Mouse (Mus musculus) adrenal gland, adult (tissue): Measurements from ENCODE around the gene Fsd1.
"Not testable (repeated sequence)": the region's sequence is repeated elsewhere in the genome, so short reads cannot be mapped to it uniquely, and the experiment has no call there.

Source experiments
- DNase-seq, 2 experiments: peaks; one replicate each; pipeline ENCODE4 v3.0.0; 2022 to 2023; ENCODE audit warnings: low spot score in 1 of 2; ENCODE audit not compliant: inconsistent age in 2 of 2

Fsd1 gene

DNA sequence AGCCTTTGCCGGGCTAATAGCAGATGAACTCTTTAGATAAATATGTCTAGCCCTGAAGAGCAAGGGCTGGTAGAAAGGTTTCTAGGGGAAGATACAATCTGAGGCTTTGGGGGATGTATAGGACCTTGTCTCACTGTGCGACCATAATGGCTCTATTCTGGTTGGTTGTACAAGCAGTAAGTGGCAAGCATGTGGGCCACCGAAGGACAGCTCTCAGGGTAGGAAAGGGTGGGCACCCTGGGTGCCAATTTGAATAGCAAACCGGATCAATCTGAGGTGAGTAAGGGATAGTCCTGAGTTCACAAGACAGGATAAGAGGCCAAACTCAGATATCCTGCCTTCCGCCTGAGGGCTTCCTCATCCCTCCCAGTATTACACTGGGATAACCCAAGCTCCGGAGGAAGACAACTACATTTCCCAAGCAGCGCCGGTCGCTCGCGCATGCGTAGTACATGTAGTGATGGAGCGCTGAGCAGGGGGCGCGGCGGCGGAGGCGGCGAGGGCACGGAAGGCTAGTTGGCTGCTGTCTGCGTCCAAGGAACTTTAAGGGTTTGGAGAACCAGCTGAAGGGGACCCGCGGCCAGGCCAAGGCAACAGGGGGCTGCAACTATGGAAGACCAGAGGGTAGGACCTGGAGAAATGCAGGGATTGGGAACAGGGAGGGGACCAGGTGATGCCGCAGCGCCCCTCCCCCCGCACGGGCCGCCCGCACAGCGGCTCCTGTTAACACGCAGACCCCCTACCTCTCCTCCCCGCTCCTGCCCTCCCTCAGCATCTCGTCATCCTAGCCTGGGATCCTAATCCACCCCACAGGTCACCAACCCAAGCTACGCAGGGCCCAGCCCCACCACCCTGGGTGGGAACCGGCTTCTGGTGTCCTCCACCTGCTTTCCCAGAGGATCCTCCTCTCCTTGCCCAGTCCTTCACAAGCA is at the start of gene Fsd1:
Gene Fsd1 (plus strand): TSS at position 480 of the 932 bp plus-strand sequence.
- DNase-seq: peak in 1 of 2 experiments; percentile 59

DNA sequence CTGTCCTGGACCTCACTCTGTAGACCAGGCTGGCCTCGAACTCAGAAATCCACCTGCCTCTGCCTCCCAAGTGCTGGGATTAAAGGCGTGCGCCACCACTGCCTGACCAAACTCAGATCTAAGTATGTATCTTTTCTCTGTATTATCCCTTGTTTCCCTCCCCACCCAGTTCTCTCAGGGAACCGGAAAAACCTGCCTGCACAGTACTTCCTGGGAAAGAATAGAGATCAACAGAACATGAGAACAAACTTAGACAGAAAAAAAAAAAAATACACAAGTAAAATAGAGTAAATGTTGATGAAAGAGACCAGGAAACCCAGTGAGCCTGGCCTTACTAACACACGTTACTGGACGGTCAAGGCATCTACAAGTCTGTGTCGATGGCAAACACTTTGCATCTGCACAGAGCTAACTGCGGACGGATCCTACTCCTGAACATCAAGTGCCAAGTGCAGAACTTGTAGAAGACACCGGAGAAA is 41.9 kb upstream of the Fsd1 start:
- not testable (repeated sequence) for DNase-seq

DNA sequence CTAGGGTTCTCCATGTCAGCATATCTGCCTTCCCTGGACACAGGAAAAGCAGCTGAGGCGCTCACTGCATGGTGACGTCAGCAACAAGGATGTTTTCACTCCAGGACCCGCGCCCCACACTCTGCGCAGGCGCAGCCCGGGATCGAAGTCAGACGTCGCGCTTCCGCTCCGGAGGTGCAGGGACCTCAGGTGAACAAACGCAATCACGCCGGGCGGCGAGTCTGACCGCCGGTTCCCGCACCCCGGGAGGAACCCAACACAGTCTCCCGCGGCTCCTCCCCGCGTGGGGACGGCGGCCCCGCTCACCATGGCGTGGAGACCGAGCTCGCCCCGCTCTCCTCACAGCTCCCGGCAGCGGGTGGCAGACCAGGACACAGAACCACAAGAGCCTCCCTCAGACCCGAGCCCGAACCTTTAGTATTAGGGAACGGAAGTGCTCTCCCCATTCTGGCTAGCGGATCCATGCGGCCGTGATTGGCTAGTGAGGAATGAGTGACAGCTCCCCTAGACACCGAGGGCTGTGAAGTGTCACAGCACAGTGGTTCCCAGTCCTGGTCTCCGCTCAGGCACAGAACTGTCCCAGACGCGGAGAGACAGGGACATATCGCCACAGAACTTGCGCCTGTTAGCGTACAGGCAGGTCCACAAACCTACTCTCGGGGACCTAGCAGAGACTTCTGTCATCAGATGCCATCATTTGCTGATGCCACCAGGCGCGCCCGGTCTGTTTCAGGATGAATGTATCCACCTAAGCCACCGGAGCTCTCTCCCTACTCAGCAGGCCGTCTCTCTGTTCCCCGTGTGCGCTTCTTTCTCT is 41.2 kb upstream of the Fsd1 start:
- peak; percentile 94 to 98 for DNase-seq

DNA sequence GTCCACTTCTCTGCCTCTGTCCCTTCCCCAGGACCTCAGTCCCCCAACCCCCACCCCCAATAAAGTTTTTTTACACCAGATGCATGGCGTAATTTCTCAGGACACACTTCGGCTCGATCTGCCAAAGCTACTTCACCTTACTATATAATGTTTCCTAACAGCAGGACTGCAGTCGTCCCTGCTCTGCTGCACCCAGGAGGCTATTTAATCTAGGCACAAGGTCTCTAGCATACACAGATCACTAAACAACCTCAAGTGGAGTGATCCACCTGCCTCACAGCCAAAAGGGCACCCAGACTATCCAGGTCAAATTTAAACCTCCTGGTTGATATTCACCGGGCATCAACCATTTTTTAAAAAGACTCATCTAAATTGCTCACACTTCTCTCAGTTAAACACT is 40.6 kb upstream of the Fsd1 start:
- DNase-seq: peak; percentile 23 to 68

DNA sequence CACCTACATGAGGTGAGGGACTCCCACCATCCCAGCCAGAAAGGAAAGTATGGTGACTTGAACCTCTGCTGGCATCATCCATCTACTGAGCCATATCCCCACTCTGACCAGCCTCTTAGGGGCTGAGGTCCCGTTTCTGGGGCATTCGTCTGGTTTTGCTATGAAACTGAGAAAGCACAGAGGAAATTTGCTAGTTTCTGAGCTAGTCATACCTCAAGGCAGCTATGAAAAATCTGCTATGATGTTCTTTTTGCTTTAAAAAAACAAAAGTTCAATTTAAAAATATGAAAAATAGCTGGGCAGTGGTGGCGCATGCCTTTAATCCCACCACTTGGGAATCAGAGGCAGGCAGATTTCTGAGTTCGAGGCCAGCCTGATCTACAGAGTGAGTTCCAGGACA is 37.7 kb upstream of the Fsd1 start:
- DNase-seq: no peak

DNA sequence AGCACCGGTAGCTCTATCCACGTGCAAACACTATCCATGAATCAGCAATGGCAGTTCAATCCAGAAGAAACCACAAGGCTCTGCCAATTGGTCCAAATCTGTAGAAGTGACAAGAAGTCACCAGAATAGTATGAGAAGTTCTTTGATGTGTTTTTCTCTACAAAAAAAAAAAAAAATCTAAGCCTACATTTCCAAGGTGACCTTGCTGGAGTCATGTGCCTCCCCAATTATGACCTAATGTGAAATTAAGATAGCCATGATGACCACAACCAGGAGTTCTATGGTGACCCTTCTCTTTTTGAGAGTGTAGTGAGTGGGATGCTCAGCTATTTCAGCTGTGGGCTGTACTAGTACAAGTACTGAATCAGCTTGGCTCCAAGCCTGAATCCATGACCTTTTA is 36.9 kb upstream of the Fsd1 start, which contains the start of gene Zfp119b:
Gene Zfp119b (minus strand): TSS at position 101 of the 400 bp plus-strand sequence.
- DNase-seq: peak in 1 of 2 experiments; percentile 67

DNA sequence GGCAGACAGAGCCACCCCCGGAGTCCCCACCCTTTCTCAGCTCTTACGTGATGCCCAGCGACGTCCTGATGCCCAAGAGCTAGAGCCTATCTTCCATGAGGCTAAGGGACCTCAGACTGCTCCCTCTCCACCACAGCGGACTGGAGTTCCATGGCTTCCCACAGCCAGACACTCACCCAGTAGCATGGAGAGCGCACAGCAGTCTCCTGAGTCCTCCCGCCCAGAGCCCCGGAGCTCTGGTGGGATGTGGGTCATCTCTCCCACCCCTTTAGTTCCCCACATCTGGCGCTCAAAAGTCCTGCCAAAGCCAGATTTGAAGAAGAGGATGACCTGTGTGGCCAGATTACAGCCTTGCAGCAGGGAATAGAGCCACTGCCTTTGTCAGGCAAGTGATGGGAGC is 35.7 kb upstream of the Fsd1 start:
- DNase-seq: no peak

DNA sequence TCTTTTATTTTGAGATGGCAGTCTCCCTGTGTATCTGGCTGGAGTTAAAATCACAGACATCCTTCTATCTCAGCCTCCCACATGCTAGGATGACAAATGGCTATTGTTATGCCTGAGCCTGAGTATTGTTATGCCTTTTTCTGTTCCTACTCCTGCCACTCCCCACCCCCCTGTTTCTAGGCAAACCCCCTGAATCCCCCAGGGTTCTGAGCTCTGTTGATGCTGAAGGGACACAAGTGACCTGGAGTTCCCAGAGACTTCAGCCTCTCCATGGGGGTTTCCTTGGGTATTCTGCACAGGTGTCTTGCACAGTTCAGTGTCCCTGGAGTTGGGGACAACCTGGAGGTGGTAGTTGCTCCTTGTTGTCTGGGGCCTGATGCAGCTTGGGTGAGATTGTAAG is 34.3 kb upstream of the Fsd1 start:
- DNase-seq: no peak

DNA sequence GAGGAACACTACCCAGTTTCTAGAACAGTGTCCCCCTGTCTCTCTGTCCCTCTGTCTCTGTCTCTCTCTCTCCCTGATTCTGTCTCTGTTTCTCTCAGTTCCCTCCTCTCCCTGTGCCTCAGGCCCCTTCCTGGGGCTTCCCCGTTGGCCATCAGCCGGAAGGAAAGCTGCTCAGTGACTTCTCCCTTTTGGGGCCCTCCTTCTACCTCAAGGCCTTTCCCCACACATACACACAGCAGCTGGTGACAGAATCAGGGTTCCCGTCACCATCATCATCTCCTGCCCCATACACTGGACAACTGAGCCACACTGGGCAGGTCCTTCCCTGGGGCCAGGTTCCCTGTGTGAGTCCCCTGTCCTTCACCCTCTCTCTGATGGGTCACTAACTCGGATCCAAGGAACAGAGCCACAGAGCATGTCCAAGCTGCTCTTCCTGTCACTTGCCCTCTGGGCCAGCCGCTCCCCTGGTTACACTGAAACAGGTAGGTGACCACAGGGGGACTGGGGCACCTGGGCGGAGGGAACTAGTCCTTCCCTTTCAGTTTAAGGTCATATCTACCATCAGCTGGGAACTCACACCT is 33.8 kb upstream of the Fsd1 start, which contains the start of gene Ebi3:
Gene Ebi3 (plus strand): TSS at position 194 of the 581 bp plus-strand sequence.
- peak in 1 of 2 experiments; percentile 42 for DNase-seq

DNA sequence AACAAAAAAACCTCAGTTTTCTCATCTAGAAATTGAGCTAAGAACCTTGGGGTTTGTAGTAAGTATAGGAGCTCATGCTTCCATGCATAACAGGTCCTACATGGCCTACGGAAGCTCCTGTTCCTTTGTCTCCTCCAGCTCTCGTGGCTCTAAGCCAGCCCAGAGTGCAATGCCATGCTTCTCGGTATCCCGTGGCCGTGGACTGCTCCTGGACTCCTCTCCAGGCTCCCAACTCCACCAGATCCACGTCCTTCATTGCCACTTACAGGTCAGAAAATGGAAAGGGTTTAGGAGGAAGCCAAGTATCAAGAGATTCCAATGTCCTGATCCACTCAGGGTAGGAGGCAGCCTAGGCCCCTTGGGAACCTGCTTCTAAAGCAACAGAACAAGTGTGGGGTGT is 32.6 kb upstream of the Fsd1 start:
- DNase-seq: no peak

DNA sequence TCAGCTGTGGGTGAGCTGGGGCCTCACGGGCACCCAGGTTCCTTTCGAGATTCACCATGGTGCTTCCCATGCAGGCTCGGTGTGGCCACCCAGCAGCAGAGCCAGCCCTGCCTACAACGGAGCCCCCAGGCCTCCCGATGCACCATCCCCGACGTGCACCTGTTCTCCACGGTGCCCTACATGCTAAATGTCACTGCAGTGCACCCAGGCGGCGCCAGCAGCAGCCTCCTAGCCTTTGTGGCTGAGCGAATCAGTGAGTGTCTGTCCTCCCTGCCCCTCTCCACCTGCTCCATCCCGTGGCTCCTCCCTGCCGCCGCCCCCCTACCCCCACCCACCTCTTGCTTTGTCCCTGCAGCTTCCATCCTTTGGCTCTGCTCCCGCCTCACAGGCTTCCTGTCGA is 32.1 kb upstream of the Fsd1 start:
- no peak for DNase-seq

DNA sequence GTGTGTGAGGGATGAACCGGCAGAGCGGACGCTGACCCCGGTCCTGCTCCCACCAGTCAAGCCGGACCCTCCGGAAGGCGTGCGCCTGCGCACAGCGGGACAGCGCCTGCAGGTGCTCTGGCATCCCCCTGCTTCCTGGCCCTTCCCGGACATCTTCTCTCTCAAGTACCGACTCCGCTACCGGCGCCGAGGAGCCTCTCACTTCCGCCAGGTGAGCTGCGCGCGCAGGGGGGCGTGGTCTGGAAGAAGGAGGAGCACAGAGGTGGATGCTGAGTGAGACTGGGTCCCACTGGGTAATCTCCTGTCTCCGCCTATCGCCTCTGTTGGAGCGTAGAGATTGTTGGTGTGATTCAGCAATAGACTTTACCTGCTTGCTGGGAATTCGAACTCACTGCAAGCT is 30.2 kb upstream of the Fsd1 start:
- DNase-seq: peak in 1 of 2 experiments; percentile 71

DNA sequence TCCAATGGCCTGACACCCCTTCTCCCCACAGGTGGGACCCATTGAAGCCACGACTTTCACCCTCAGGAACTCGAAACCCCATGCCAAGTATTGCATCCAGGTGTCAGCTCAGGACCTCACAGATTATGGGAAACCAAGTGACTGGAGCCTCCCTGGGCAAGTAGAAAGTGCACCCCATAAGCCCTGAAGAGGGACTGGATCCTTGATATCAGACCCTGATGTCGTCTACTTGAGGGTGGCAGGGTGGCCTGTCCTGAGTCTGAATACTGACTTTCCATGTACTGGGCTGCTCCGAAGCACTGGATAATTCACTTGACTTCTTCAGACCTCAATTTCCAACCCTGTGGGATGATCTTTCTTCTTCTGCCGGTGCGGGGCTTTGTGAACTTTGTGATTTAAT is 29.7 kb upstream of the Fsd1 start:
- DNase-seq: peak in 1 of 2 experiments; percentile 48

DNA sequence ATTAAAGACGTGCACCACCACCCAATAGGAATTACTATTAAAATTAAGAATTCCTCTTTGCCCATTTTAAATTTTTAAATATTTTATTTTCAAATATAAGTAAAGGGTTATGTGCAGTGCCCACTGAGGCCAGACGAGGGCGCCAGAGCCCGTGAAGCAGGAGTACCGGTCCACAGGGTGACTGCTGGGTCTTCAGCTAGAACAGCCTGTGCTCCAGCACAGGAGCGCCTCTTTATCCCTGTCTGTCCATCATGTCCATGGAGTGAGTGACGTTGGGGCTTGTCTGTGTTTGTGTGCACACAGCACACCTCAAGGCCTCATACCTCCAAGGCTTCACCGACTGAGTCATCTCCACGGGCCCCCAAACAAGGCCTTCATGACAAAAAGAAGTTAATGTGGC is 29.1 kb upstream of the Fsd1 start:
- peak; percentile 79 to 89 for DNase-seq

DNA sequence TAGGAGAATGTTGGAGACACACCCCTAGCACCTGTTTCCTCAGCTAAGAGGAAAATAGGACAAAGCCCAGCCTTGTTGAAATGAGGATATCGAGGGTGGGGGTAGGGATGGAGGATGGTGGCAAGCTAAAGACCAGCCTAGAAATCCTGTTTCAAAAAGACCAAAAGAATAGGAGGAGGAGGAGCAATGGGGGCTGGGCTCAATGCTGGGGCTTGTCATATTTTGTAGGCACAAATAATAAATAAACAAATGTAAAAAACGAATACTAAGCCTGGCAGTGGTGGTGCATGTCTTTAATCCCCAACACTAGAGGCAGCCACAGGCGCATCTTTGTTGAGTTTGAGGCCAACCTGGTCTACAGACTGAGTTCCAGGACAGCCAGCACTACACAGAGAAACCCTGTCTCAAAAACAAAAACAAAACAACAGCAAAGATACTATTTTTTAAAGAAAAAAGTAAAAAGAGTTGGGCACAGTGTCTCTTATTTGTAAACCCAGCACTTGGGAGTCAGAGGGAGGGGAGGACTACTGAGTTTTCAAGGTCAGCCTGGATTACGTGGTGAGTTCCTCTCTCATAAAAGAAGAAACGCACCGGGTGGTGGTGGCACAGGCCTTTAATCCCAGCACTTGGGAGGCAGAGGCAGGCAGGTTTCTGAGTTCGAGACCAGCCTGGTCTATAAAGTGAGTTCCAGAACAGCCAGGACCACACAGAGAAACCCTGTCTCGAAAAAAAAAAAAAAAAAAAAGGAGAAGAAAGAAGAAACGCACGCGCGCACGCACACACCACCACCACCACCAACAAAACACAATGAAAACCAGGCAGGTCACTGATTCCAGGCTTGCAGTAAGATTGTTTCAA is 28.4 kb upstream of the Fsd1 start:
- DNase-seq: peak; percentile 35 to 56

DNA sequence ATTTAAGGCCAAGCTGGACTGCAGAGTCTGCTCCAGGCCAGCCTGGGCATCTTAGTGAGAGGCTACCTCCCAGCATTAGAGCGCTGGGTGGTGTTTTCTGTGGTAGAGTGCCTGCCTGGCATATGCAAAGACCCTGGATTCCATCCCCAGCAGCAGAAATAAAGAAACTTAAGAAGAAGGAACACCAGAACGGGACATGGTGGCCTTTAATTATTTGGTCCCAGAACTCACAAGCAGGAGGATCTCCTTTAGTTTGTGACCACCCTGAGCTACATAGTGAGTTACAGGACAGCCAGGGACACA is 27.8 kb upstream of the Fsd1 start:
- no peak for DNase-seq

DNA sequence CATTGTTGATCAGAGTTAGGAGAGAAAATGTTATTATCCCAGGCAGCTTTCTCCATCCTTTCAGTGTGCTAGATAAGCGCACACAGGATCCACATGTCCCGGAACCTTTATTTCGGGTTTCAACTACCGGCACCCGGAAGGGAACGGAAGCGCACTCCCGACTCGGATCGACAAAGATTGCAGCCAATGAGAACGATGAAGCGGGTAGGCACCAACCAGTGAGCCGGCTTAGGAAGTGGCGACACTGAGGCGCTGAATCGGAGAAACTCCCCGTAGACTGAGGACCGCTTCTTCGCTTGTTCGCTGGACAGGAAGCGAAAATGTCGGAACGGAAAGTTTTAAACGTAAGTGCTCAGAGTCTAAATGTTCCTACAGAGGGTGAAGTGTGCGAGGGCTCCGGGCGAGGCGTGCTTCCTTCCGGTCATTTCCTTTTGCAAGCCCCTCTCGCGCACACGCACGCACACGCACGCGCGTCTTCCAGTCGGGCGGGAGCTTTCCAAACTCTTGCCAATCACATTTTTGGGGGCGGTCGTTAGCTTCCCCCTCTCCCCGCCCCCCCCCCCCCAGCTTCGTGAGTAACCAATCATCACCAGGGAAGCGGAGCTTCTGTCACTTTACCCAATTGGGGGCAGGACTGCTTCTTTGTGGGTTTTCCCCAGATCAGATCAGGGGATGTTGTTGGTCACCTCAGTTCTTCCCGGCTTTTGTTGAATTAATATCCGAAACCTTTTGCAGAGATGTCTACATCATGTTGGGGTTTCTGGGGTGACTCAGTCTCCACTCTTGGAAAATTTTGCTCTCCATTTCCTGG is 27.2 kb upstream of the Fsd1 start, which contains the start of gene Yju2:
Gene Yju2 (plus strand): TSS at position 182 of the 811 bp plus-strand sequence.
- peak; percentile 93 to 99 for DNase-seq

DNA sequence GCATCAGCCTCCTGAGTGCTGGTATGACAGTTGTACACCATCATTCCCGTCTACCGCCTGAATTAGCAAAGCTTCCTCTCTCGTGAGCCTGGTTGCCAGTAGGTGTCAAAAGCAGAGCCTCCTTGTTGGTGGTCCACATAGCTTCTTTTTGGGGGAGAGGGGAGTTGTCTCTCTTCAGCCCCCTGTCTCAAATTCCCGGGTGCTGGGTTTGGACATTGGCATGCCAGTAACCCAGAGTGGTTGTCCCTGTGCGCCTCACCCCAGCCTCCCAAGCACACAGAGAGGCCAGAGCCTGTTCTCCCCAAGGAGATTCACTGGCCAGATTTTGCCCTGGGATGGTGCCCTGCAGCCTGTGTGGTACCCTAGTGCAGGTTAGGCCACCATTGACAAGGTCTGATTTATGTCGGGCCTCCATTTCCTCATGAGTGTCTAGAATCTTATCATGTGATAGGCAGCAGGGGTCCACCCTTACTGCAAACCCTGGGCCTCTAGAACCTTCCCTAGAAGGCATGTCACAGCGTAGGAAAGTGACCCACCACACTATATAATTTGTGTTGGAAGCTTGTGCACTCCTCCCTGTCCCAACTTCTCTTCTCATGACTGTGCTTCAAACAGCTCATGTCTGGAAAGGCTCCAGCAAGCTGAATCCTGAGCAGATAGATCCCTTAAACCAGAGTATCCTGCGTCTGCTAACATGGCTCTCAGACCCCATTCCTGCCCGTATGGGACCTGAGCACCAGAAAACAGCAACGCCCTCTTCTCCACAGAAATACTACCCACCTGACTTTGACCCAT is 26.2 kb upstream of the Fsd1 start:
- peak in 1 of 2 experiments; percentile 28 for DNase-seq

DNA sequence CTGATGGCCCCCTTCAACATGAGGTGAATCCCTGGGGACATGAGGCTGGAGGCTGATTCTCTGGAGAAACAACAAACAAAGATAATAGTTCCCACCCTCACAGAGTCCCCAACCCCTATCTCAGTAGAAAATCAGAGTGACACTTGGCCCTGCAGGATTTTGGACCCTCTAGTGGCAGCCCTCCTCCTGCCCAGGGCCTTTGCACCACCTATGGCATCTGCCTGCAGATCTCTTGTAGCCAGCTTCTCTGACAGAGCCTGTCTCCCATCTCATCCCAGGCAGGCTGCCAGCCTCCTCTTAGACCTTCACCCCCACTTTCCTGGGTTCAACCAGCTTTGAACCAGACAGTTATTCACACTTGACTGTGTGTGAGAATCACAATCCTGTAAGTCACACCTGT is 25.5 kb upstream of the Fsd1 start:
- DNase-seq: no peak
